Mouse (Mus musculus) ovary, postnatal 36 days (tissue): Measurements from ENCODE around the gene Syt8.

ENCODE experiments used
- DNase-seq: peaks from one replicate; pipeline ENCODE4 v3.0.0; 2022; ENCODE audit warnings: low spot score, mixed read lengths

Syt8 gene

GRCm38 (mm10) chr7:142445324-142445723 lies 10.7 kb downstream of the Syt8 start:
- DNase-seq = no peak

GRCm38 (mm10) chr7:142446264-142446663 lies 11.6 kb downstream of the Syt8 start:
- no peak for DNase-seq

GRCm38 (mm10) chr7:142449038-142449617 lies 14.5 kb downstream of the Syt8 start:
- no peak for DNase-seq

GRCm38 (mm10) chr7:142454706-142455105 lies 20.1 kb downstream of the Syt8 start:
- no peak for DNase-seq

- DNase-seq = no peak
Observed at GRCm38 (mm10) chr7:142455251-142455650, 20.6 kb downstream of the Syt8 start.

GRCm38 (mm10) chr7:142456806-142457205 lies 22.2 kb downstream of the Syt8 start:
- DNase-seq = no peak

GRCm38 (mm10) chr7:142457227-142457811 lies 22.7 kb downstream of the Syt8 start:
- DNase-seq = no peak

- DNase-seq = no peak
Observed at GRCm38 (mm10) chr7:142458026-142458425, 23.4 kb downstream of the Syt8 start.

- DNase-seq = no peak
Observed at GRCm38 (mm10) chr7:142458676-142459298, 24.1 kb downstream of the Syt8 start.

- no peak for DNase-seq
Observed at GRCm38 (mm10) chr7:142459299-142459691, 24.6 kb downstream of the Syt8 start.

- DNase-seq = no peak
Observed at GRCm38 (mm10) chr7:142460636-142461077, 26.0 kb downstream of the Syt8 start, which contains the start of gene Lsp1. Gene Lsp1, plus strand, starts transcription at chr7:142460809.

- DNase-seq = peak; percentile 2
Observed at GRCm38 (mm10) chr7:142461446-142461845, 26.8 kb downstream of the Syt8 start.

- DNase-seq = peak; percentile 8
Observed at GRCm38 (mm10) chr7:142462190-142462589, 27.5 kb downstream of the Syt8 start.

- DNase-seq = peak; percentile 2
Observed at GRCm38 (mm10) chr7:142462594-142463078, 28.0 kb downstream of the Syt8 start.

- DNase-seq = no peak
Observed at GRCm38 (mm10) chr7:142470171-142470691, 35.6 kb downstream of the Syt8 start.

- DNase-seq = peak; percentile 74
Observed at GRCm38 (mm10) chr7:142470808-142471413, 36.3 kb downstream of the Syt8 start.

GRCm38 (mm10) chr7:142471414-142471861 lies 36.8 kb downstream of the Syt8 start:
- DNase-seq = peak; percentile 25

GRCm38 (mm10) chr7:142471884-142472570 lies 37.4 kb downstream of the Syt8 start:
- DNase-seq = peak; percentile 57

GRCm38 (mm10) chr7:142472936-142473335 lies 38.3 kb downstream of the Syt8 start:
- DNase-seq = no peak

- DNase-seq = no peak
Observed at GRCm38 (mm10) chr7:142473476-142473875, 38.8 kb downstream of the Syt8 start.

- peak; percentile 47 for DNase-seq
Observed at GRCm38 (mm10) chr7:142474799-142475198, 40.1 kb downstream of the Syt8 start.

- peak; percentile 2 for DNase-seq
Observed at GRCm38 (mm10) chr7:142475641-142476040, 41.0 kb downstream of the Syt8 start.
